Mouse (Mus musculus) layer of hippocampus, adult 9-11 months (tissue): ENCODE measurements around the gene Eloa.

Experiments used
- DNase-seq: peaks from one replicate; pipeline ENCODE4 v3.0.0; 2022

The Eloa gene

GRCm38 (mm10) chr4:136030968-136031909 lies 9.7 kb upstream of the Eloa start:
- peak; percentile 49 for DNase-seq

GRCm38 (mm10) chr4:136028689-136029088 lies 7.1 kb upstream of the Eloa start:
- DNase-seq = no peak

DNA sequence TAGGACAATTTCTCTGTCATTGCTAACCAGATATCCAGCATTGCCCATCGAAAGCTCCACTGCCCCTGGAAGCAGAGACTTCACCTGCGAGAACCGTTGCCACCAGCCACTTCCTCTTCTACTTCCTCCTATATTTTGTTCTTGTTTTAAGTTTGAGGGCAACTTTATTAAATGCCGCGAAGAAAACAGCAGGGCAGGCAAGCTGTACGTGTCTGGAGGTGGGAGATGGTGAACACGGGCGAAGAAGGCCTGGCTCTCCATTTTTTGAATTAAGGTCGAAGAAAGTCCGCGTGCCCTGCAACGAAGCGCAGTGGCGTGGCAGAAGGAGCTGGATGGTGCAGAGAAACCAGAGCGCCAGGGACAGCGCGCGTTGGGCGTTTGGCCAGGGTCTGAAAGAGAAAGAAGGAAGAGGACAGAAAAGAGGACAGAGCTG lies 6.6 kb upstream of the Eloa start:
- DNase-seq = no peak

- no peak for DNase-seq
Measured at GRCm38 (mm10) chr4:136027416-136028131, 6.0 kb upstream of the Eloa start.

- no peak for DNase-seq
Measured at GRCm38 (mm10) chr4:136025350-136025749, 3.8 kb upstream of the Eloa start.

DNA sequence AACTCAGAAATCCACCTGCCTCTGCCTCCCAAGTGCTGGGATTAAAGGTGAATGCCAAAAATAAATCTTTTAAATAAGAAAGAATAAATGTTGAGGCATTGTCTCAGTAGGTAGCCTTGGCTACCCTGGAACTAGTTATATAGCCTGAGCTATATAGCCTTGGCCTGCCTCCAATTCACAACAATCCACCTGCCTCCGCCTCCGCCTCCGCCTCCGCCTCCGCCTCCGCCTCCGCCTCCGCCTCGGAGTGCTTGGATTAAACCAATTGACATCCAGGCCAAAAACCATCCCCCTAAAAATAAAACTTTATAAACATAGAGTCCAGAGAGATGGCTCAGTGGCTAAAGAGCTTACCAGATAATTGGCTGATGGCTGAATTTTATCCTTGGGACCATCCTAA lies 1.4 kb upstream of the Eloa start:
- DNase-seq = no peak

- peak; percentile 27 for DNase-seq
Measured at GRCm38 (mm10) chr4:136020743-136021548, 617 bp downstream of the Eloa start.

DNA sequence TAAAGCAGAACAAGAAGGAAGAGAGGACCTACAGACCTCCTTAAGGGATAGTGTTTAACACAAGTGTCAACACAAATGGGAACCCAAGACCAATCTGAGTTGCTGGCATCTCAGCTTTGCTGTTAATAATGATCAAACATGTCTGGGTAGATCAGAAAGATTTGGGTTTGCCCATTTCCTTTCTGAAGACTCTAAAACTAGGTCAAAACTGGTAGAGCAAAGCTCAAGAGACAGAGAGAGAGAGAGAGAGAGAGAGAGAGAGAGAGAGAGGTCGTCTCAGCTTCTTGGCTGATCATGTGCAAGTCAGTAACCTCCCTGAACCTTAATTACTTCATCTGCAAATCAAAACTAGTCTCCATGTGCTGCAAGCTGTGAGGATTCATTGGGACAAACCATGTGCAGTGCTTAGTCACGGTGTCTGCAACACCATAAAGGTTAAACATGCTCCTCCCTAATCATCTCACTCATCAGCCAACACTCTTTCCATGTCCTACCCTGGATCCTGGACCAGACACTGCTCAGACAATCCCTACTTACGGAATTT lies 5.4 kb downstream of the Eloa start:
- DNase-seq = no peak

DNA sequence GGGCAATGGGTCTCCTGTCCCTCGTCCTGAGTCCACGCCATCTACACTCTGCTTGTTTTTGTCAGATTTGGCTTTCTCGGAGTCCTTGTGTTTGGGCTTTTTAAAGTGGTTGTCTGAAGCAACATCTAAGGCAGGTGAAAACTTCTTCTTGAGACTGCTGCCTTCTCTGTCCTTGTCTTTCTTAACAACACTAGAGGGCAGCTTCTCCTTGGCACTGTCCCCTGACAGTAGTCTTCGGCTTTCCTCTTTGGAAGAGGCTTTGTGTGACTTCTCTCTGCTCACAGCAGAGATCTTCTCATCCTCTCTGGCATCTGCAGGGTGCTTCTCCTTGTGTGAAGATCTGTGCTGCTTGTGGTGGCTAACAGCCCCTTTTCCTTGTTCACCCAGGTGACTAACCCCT lies 11.0 kb downstream of the Eloa start:
- no peak for DNase-seq

DNA sequence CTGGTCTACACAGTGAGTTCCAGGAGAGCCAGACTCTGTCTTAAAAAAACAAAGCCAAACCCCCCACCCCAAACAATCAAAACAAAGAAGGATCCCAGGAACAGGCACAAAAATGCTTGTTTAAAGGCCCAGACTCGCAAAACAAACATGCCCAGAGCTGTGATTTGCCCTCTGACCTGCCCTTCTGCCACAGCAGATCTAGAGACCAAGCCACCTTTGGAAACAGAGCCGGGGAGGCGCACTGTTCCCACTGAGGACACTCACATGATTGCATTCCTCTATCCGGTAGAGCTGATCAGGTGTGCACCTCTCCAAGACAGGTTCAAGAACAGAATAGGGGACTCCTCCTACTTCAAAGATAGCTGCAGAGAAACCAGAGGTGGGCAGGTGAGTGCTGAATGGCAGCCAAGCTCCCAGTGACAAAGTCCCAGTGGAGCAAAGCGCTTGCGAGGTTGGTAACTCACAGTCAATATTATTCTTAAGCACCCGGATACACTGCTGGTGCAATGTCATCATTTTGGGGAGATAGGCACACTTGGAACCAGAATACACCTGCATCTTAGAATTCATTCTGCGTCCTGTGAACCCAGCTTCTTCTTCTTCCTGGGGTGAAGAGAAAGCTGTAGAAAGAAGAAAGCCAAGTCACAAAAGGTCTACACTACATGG lies 12.6 kb downstream of the Eloa start:
- no peak for DNase-seq

GRCm38 (mm10) chr4:136006821-136007220 lies 14.7 kb downstream of the Eloa start:
- DNase-seq = no peak

- no peak for DNase-seq
Measured at GRCm38 (mm10) chr4:136004921-136005320, 16.6 kb downstream of the Eloa start.

- DNase-seq = no peak
Measured at GRCm38 (mm10) chr4:136004107-136004675, 17.4 kb downstream of the Eloa start.

DNA sequence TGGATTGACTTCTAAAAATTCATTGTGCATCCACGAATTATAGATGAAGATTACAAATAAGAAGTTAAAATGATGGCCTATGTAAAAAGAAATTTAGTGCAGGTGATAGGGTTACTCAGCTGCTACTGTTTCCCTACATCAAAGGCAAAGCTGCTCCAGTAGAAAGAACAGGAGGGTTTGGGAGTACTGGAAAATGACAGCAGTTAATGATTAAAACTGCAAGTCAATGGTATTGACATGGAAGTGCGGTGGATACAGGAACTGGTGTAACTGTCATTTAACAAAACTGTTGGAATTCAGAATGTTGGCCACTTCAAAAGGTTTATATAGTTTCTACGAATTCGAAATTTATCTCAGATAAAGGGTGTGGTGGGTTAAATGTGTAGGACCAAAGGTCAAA lies 26.4 kb downstream of the Eloa start:
- no peak for DNase-seq

GRCm38 (mm10) chr4:135993941-135994340 lies 27.6 kb downstream of the Eloa start:
- no peak for DNase-seq

GRCm38 (mm10) chr4:135987714-135988113 lies 33.8 kb downstream of the Eloa start:
- DNase-seq = no peak

DNA sequence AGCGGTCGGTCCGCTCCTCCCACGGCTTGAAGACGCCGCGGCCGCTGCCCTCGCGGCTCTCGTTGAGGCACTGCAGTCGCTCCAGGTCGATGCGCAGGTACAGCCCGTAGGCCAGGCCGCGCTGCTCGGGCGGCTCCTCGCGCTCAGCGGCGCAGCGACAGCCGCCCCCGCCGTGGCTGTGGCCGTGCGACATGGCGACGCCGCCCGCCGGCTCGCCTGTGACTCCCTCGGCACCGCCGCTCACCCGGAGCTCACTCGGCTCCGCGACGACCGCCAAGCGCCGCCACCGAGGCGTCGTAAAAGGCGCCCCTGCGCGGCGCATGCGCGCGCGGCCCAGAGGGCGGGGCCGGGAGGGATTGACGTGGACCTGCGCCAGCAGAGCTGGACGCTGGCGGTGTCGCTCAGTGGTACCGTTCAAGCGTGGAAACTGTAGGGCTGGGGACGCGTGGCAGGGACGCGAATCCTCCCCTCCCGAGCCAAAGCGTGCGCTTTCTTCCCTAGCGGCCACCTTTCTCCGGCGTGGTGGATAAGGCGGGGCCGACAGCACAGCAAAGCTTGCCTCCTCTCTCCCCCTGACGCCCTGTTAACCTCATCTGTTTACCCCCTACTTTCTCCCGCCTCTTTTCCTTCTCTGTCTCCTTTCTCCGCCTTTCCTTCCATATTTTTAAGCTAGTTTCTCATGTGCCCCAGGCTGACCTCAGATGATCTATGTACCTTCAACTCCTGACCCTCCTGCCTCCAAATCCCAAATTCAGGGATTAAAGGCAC lies 34.4 kb downstream of the Eloa start, which contains the start of gene Pithd1:
Gene Pithd1, minus strand, starts transcription at position 322 of the 768 bp plus-strand sequence.
- DNase-seq = peak; percentile 92

DNA sequence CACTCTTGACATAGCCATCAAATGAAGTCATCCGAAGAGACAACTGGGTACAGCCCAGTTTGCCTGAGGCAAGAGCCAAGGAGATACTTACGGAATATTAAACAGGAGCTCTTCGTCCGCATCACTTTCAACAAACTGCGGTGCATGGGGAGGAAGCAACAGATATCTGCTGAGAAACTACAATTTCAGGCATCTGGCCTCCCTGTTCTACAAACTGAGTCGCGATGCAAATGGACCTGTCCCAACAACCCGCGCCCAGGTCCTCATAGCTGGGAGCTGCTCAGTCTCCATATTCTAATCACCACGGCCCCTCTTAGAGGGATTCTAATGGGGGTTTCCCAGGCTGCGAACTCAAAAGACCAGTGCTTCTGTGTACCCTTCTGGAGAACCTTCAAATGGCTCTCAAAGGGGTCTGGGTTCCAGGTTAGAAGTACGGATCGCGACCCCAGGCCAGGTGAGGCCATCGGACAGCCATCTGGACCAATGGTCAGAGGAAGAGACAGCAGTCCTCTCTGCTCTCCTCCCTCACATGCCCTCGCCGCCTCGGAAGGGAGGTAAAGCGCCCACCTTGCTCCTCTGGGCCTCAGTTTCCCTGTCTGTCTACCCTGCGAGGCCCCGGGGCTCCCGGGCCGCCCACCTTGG lies 35.1 kb downstream of the Eloa start:
- no peak for DNase-seq

- no peak for DNase-seq
Measured at GRCm38 (mm10) chr4:135985769-135986168, 35.8 kb downstream of the Eloa start.

- DNase-seq = no peak
Measured at GRCm38 (mm10) chr4:135985193-135985592, 36.4 kb downstream of the Eloa start.
